Mouse (Mus musculus): ENCODE data around the gene Kcnc1. TPM values are rescaled to one million over a fixed set of nuclear protein-coding genes. Genes with fewer than 3 reads are reported as not detected.

The Kcnc1 gene
- 10 to 100 TPM; 51.6 to 54.2 TPM for total RNA-seq (2021)
- long read RNA-seq, experiment 1, partial matches to known transcripts, result 1 of 17 reads
- long read RNA-seq, experiment 1, other reads (novel, unspliced or antisense), result 16 of 17 reads
- long read RNA-seq, experiment 2, full-length matches to known transcripts, result 1 of 18 reads
- long read RNA-seq, experiment 2, partial matches to known transcripts, result 0 of 18 reads
- long read RNA-seq, experiment 2, other reads (novel, unspliced or antisense), result 17 of 18 reads

- intact Hi-C loops (cut with DNase I), result loop anchor here (2.0 kb wide), 1 partner anchor 26 kb away; no protein-coding TSS in a partner anchor
- DNase-seq, result peak; percentile 50 to 66
These were observed at the start of gene Kcnc1 for GRCm38 (mm10) chr7:46396231-46396927. TSS of gene Kcnc1 (plus strand) at chr7:46396497.

GRCm38 (mm10) chr7:46347692-46348091 lies 48.6 kb upstream of the Kcnc1 start:
- intact Hi-C loops (cut with DNase I), result no loop called here
- DNase-seq, result no peak

DNA sequence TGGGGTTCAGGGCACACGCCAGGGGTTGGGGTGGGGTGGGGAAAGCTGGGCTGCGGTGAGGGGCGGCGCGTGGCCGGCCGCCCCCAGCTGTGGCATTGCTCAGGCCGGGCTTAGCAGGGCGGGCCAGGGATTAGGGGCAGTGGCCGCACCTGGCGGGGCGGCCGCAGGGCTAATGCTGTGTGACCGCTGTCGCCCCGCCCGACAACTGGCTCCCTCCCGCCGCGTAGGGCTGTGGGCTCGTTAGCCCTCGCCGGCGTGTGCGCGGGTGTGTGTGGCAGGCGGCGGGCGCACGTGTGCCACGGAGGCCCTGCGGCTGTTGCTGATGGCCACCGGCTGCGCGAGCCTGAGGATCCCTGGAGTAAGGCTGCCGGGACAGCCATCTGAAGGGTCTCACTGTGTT lies 47.5 kb upstream of the Kcnc1 start:
- no peak for DNase-seq
- intact Hi-C loops (cut with DNase I), result no loop called here

GRCm38 (mm10) chr7:46350119-46350702 lies 46.1 kb upstream of the Kcnc1 start:
- DNase-seq, result peak in 1 of 2 experiments; percentile 57
- intact Hi-C loops (cut with DNase I), result no loop called here

- intact Hi-C loops (cut with DNase I), result no loop called here
- DNase-seq, result no peak
These were observed 43.5 kb upstream of the Kcnc1 start for GRCm38 (mm10) chr7:46352748-46353147.

DNA sequence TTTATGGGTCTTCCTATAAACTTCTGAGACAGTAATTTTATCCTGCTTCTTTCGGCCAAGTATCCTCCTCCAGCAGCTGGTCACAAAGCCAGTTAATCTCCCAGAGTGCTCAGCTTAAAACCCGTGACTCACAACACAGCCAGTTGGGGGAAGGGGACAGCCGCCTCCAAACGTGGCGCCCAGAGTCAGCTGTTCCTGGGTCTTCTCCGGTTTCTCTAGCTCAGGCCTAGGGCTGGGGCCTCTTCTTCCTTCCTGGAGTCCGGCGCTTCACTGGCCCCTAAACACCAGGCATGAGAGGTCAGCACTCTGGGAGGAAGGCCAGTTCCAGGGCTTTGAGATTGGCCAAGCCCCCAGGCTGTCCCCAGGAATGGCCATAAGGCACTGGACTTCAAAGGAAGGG lies 43.1 kb upstream of the Kcnc1 start:
- intact Hi-C loops (cut with DNase I), result no loop called here
- peak; percentile 44 to 45 for DNase-seq

DNA sequence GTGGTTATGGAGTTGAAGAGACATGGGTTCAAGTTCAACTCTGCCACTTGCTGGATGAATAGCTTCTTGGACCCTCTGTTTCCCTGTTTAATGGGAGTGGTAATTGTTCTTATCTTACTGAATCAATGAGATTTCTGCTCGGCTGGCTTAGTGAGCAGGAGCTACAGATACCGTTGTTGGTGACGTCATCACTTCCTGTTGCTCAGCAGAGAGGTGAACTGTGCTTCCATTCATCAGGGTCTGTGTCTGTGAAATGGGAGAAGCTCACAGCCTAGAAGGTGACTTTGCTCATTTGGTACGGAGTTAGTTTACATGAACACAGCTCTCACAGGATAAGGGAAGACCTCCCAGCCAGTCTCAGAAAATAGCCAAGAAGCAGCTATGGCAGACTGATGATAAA lies 42.4 kb upstream of the Kcnc1 start:
- intact Hi-C loops (cut with DNase I), result loop anchor here (2.0 kb wide), 1 partner anchor 15 kb away; no protein-coding TSS in a partner anchor
- no peak for DNase-seq

GRCm38 (mm10) chr7:46361776-46362175 lies 34.5 kb upstream of the Kcnc1 start:
- intact Hi-C loops (cut with DNase I), result no loop called here

GRCm38 (mm10) chr7:46364154-46364553 lies 32.1 kb upstream of the Kcnc1 start:
- DNase-seq, result no peak
- intact Hi-C loops (cut with DNase I), result no loop called here

More at GRCm38 (mm10) chr7:46361776-46362175, 34.5 kb upstream of the Kcnc1 start:
- DNase-seq, result no peak

- intact Hi-C loops (cut with DNase I), result no loop called here
These were observed 30.5 kb upstream of the Kcnc1 start for GRCm38 (mm10) chr7:46365810-46366209.

DNA sequence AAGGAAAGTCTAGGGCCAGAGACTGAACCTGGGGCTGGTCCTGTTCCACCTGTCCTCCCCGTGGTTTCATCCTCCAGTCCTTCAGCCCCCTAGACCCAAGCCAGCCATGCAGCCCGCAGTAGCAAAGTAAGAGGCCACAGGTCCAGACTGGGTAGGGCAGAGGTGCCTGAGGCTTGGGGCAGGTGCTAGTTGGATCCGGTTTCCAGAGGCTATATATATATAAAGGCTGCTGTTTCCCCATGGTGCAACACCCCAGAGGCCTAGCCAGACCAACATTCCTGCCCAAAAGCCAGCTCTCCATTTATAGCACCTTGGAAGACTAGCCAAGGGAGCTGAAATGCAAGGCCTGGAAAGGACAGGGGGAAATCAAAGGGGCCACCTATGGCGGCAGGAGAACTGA lies 25.2 kb upstream of the Kcnc1 start:
- peak in 1 of 2 experiments; percentile 40 for DNase-seq
- intact Hi-C loops (cut with DNase I), result loop anchor here (10.0 kb wide), 1 partner anchor 256 kb away; no protein-coding TSS in a partner anchor

More at GRCm38 (mm10) chr7:46365810-46366209, 30.5 kb upstream of the Kcnc1 start:
- no peak for DNase-seq

GRCm38 (mm10) chr7:46376172-46377007 lies 19.9 kb upstream of the Kcnc1 start, which contains the start of gene Myod1:
TSS of gene Myod1 (plus strand) at chr7:46376474.
- peak; percentile 54 to 62 for DNase-seq

GRCm38 (mm10) chr7:46377008-46377346 lies 19.3 kb upstream of the Kcnc1 start:
- DNase-seq, result peak; percentile 38 to 51
- intact Hi-C loops (cut with DNase I), result loop anchor here (2.0 to 10.0 kb wide), 2 partner anchors 36 to 262 kb away; no protein-coding TSS in a partner anchor

More at GRCm38 (mm10) chr7:46376172-46377007, 19.9 kb upstream of the Kcnc1 start, which contains the start of gene Myod1:
- intact Hi-C loops (cut with DNase I), result loop anchor here (2.0 to 10.0 kb wide), 2 partner anchors 36 to 262 kb away; no protein-coding TSS in a partner anchor

DNA sequence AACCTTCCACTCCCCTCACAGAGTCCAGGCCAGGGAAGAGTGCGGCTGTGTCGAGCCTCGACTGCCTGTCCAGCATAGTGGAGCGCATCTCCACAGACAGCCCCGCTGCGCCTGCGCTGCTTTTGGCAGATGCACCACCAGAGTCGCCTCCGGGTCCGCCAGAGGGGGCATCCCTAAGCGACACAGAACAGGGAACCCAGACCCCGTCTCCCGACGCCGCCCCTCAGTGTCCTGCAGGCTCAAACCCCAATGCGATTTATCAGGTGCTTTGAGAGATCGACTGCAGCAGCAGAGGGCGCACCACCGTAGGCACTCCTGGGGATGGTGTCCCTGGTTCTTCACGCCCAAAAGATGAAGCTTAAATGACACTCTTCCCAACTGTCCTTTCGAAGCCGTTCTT lies 18.2 kb upstream of the Kcnc1 start:
- DNase-seq, result no peak
- intact Hi-C loops (cut with DNase I), result loop anchor here (1.0 to 10.0 kb wide), 2 partner anchors 98 to 263 kb away; no protein-coding TSS in a partner anchor

DNA sequence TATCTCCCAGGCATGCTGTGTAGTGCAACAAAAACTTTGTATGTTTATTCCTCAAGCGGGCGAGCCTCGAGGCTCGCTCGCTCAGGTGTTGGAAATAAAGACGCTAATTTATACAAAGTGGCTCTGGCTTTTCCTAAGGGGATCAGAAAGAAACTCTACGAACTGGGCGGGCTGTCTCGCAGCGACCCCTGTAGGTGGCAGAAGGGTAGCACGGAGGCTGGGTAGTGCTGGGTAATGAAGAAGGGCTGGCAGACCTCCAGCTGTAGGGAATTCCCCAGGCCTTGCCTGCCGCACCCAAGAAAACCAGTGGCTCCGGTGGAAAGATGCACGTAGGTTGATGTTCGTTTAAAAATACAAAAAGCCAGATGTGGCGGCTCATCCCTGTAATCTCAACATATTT lies 17.3 kb upstream of the Kcnc1 start:
- intact Hi-C loops (cut with DNase I), result loop anchor here (1.0 to 10.0 kb wide), 2 partner anchors 99 to 264 kb away; no protein-coding TSS in a partner anchor
- peak; percentile 58 to 62 for DNase-seq

GRCm38 (mm10) chr7:46380625-46381024 lies 15.7 kb upstream of the Kcnc1 start:
- no peak for DNase-seq
- intact Hi-C loops (cut with DNase I), result no loop called here

- intact Hi-C loops (cut with DNase I), result no loop called here
- no peak for DNase-seq
These were observed 8.9 kb upstream of the Kcnc1 start for GRCm38 (mm10) chr7:46387430-46387829.

DNA sequence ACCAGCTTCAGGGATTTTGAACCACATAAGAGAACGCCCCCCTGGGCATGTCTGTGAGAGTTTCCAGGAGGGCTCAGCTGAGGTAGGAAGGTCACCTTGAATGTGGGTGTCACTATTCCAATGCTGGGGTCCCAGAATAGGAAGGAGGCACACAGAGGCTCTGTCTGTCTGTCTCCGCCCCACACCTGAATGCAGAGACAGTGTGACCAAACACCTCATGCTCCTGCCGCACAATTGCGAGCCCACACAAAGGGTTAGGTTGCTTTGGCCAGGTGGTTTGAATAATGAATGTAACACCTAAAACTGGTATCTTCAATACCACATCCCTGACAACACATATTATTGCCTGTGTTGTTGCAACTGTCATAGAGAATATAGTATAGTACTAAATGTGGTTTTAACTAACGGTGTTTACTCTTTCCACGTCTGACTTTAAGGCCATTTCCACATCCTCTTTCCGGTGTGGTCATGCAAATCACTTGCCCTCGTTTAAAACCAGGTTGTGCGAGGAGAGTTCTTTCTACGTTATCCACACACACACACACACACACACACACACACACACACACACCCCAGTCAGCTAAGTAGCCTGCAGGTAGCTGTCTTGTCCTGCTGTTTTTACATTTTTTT lies 6.7 kb upstream of the Kcnc1 start:
- DNase-seq, result no peak
- intact Hi-C loops (cut with DNase I), result loop anchor here (5.0 kb wide), 2 partner anchors 48 to 148 kb away; no protein-coding TSS in a partner anchor

- intact Hi-C loops (cut with DNase I), result loop anchor here (5.0 kb wide), 2 partner anchors 47 to 147 kb away; no protein-coding TSS in a partner anchor
- no peak for DNase-seq
These were observed 6.1 kb upstream of the Kcnc1 start for GRCm38 (mm10) chr7:46390226-46390625.
